Mouse (Mus musculus) G1E (cell line): Measurements from ENCODE around the gene Vsx2. TPM values are rescaled to one million over a fixed set of nuclear protein-coding genes. Genes with fewer than 3 reads are reported as not detected.

Source experiments
- ATAC-seq: 2 replicates; pipeline ENCODE4 v1.8.0; 2016; ENCODE audit warnings: mild to moderate bottlenecking; ENCODE audit not compliant: insufficient number of reproducible peaks, poor library complexity, low FRiP score, severe bottlenecking; ENCODE audit errors: extremely low read depth
- DNase-seq: peaks from one replicate; pipeline ENCODE4 v3.0.0; 2012; ENCODE audit warnings: low spot score
- H3K27me3 ChIP-seq: 2 replicates; pipeline ENCODE4 v1.6.1; 2012; ENCODE audit warnings: mild to moderate bottlenecking, low read length, inconsistent platforms; ENCODE audit not compliant: insufficient read depth
- H3K36me3 ChIP-seq: replicated peaks from 2 replicates; pipeline ENCODE3; 2012; ENCODE audit warnings: mild to moderate bottlenecking, inconsistent platforms
- H3K4me1 ChIP-seq: 2 replicates; pipeline ENCODE4 v1.6.1; 2012; ENCODE audit warnings: low read depth, low read length, inconsistent platforms, mixed read lengths; ENCODE audit not compliant: insufficient read depth
- H3K4me3 ChIP-seq: 2 replicates; pipeline ENCODE4 v1.5.1; 2012; ENCODE audit warnings: low read depth, mild to moderate bottlenecking, inconsistent platforms, low read length, moderate library complexity, mixed read lengths
- H3K9me3 ChIP-seq: replicated peaks from 2 replicates; pipeline ENCODE4 v1.6.1; 2012; ENCODE audit warnings: inconsistent platforms
- CTCF ChIP-seq: IDR thresholded peaks from 2 replicates; pipeline ENCODE4 v1.5.1; 2012; ENCODE audit warnings: low read depth, low read length, inconsistent platforms, mixed read lengths
- GATA1 ChIP-seq: IDR thresholded peaks from 2 replicates; pipeline ENCODE4 v1.6.1; 2012; ENCODE audit warnings: borderline replicate concordance, low read length, inconsistent platforms, mixed read lengths
- GATA2 ChIP-seq: IDR thresholded peaks from 2 replicates; pipeline ENCODE4 v1.6.1; 2012; ENCODE audit warnings: low read depth, low read length, inconsistent platforms, borderline replicate concordance
- POLR2AphosphoS5 ChIP-seq: IDR thresholded peaks from 2 replicates; pipeline ENCODE4 v1.6.1; 2012; ENCODE audit warnings: low read depth, low read length, inconsistent platforms; ENCODE audit not compliant: insufficient replicate concordance
- TAL1 ChIP-seq: conservative IDR thresholded peaks from 2 replicates; pipeline ENCODE4 v1.6.1; 2012; ENCODE audit warnings: low read depth, low read length, inconsistent platforms, mixed read lengths
- polyA plus RNA-seq: library from polyadenylated mRNA; stranded (reverse); fragments of >175 nt; gene quantifications from 2 replicates; pipeline ENCODE4 v1.2.3, GENCODE M21; 2012
- total RNA-seq, 2 experiments: library from RNA; stranded (forward) in 1 of 2; stranded (reverse) in 1 of 2; fragments of 200-1000 nt in 1 of 2; fragments of >200 nt in 1 of 2; fragmentation: Nextera tagmentation in 1 of 2; gene quantifications; 2 replicates each; pipeline ENCODE4 v1.2.3; 2014 to 2017

Gene Vsx2
- total and polyA plus RNA-seq, 3 experiments: 0.05 TPM; not detected in 2

- DNase-seq (no peak), ATAC-seq (no peak)
- Histone ChIP-seq H3K36me3 (no peaks in the 10 kb centered on the region), H3K4me3 (no peak overlapping the region), H3K27me3 (peaks cover 42% of the 10 kb centered on the region), H3K9me3 (no peaks in the 10 kb centered on the region), H3K4me1 (no peaks in the 10 kb centered on the region)
- TF ChIP-seq TAL1 (no peak), POLR2AphosphoS5 (no peak), GATA1 (no peak), CTCF (no peak), GATA2 (no peak)
Observed at GRCm38 (mm10) chr12:84570694-84571415, 1.3 kb downstream of the Vsx2 start.

- DNase-seq (no peak), ATAC-seq (no peak)
- H3K4me3 ChIP-seq: no peak overlapping the region
Observed at GRCm38 (mm10) chr12:84571466-84572340, 2.1 kb downstream of the Vsx2 start.

GRCm38 (mm10) chr12:84572341-84572720 is 2.8 kb downstream of the Vsx2 start:
- no peaks in the 10 kb centered on the region for H3K4me1 ChIP-seq
- no peak overlapping the region for H3K4me3 ChIP-seq
- peaks cover 43% of the 10 kb centered on the region for H3K27me3 ChIP-seq
- H3K9me3 ChIP-seq: no peaks in the 10 kb centered on the region
- TF ChIP-seq TAL1 (no peak), GATA1 (no peak), GATA2 (no peak), CTCF (no peak), POLR2AphosphoS5 (no peak)
- DNase-seq: no peak
- no peak for ATAC-seq
- no peaks in the 10 kb centered on the region for H3K36me3 ChIP-seq

More at GRCm38 (mm10) chr12:84571466-84572340, 2.1 kb downstream of the Vsx2 start:
- H3K36me3 ChIP-seq: no peaks in the 10 kb centered on the region
- no peak for TF ChIP-seq CTCF
- TF ChIP-seq POLR2AphosphoS5: no peak
- no peak for TF ChIP-seq TAL1
- TF ChIP-seq GATA2: no peak
- no peak for TF ChIP-seq GATA1
- no peaks in the 10 kb centered on the region for H3K4me1 ChIP-seq
- no peaks in the 10 kb centered on the region for H3K9me3 ChIP-seq
- peaks cover 39% of the 10 kb centered on the region for H3K27me3 ChIP-seq

GRCm38 (mm10) chr12:84573094-84573493 is 3.5 kb downstream of the Vsx2 start:
- Histone ChIP-seq H3K4me3 (no peak overlapping the region), H3K36me3 (no peaks in the 10 kb centered on the region), H3K9me3 (no peaks in the 10 kb centered on the region), H3K4me1 (no peaks in the 10 kb centered on the region), H3K27me3 (peaks cover 40% of the 10 kb centered on the region)
- no peak for ATAC-seq
- no peak for TF ChIP-seq POLR2AphosphoS5
- no peak for TF ChIP-seq CTCF
- TF ChIP-seq TAL1: no peak
- TF ChIP-seq GATA1: no peak
- no peak for TF ChIP-seq GATA2
- no peak for DNase-seq

GRCm38 (mm10) chr12:84577768-84578439 is 8.3 kb downstream of the Vsx2 start:
- Histone ChIP-seq H3K27me3 (peaks cover 28% of the 10 kb centered on the region), H3K4me3 (no peak overlapping the region), H3K36me3 (no peaks in the 10 kb centered on the region), H3K9me3 (0 out of 2 replicates have a peak, but pooled peaks cover under 1% of the 10 kb centered on the region), H3K4me1 (no peaks in the 10 kb centered on the region; the same call in 1 of the 2 replicates)
- no peak for TF ChIP-seq GATA2
- no peak for TF ChIP-seq TAL1
- no peak for TF ChIP-seq GATA1
- TF ChIP-seq POLR2AphosphoS5: no peak
- no peak for DNase-seq
- no peak for ATAC-seq

GRCm38 (mm10) chr12:84578440-84578770 is 8.8 kb downstream of the Vsx2 start:
- ATAC-seq (no peak), DNase-seq (no peak)
- TF ChIP-seq POLR2AphosphoS5 (no peak), TAL1 (no peak), GATA1 (no peak), CTCF (no peak), GATA2 (no peak)
- peaks cover 1% of the 10 kb centered on the region; the same call in 1 of the 2 replicates for H3K9me3 ChIP-seq
- H3K4me3 ChIP-seq: no peak overlapping the region
- H3K36me3 ChIP-seq: no peaks in the 10 kb centered on the region
- H3K27me3 ChIP-seq: peaks cover 28% of the 10 kb centered on the region
- no peaks in the 10 kb centered on the region; the same call in 1 of the 2 replicates for H3K4me1 ChIP-seq
